24 mouse cellular contexts compared by ENCODE assay signal in the genomic region with DNA sequence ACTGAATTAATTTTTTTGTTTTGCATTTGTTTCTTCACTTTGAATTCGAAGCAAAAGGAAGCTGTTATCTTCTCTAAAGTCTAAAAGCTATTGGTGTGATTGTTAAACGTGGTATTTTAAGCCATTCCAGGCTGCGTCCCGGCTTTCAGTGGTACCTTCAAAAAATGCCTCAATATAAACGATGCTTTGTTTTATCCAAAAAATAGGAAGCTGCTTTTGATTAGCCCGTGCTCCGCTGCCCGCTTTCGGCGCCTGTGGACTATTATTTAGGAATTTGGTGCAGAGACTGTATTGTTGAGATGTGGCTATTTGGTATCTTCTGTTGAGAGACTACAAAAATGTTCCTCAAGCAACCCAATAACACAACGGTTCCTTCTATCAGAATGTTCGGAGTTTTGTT.
DNase-seq lines count a peak whose midpoint lies in the region; ATAC-seq lines count a peak whose summit lies in the region.
"Had no signal": no experiment of that assay in that cellular context is flagged by ENCODE, and none has a peak within 500 bp of the region (broad histone marks: within the 10 kb centered on the region; RNA-seq: fewer than 3 reads in every experiment).

No protein-coding gene starts in this region.

- peaks cover 8% of the 10 kb centered on the region; the same call in 1 of the 2 replicates for H3K36me3 ChIP-seq in forebrain, embryonic 10.5 days (replicated peaks)
- H3K36me3 ChIP-seq in forebrain, embryonic 13.5 days (ENCODE audit: poor library complexity, severe bottlenecking), result no peaks in the 10 kb centered on the region
- H3K36me3 ChIP-seq in embryonic facial prominence, embryonic 11.5 days (replicated peaks; ENCODE audit: control insufficient read depth, insufficient read depth, low read depth, low read length), result no peaks in the 10 kb centered on the region; the same call in 1 of the 2 replicates
- 0 out of 2 replicates have a peak, but pooled peaks cover 8% of the 10 kb centered on the region for H3K36me3 ChIP-seq in embryonic facial prominence, embryonic 13.5 days
- H3K36me3 ChIP-seq: embryonic facial prominence, embryonic 15.5 days; G1E had no signal

- ATAC-seq in forebrain, embryonic 13.5 days, result no peak
- no peak for ATAC-seq in embryonic facial prominence, embryonic 11.5 days (replicated peaks; ENCODE audit: insufficient number of reproducible peaks, low FRiP score, low TSS enrichment, low read depth)
- no peak for ATAC-seq in embryonic facial prominence, embryonic 13.5 days (ENCODE audit: insufficient number of reproducible peaks, insufficient read depth, low FRiP score, low TSS enrichment, low read depth)
- ATAC-seq: CD4-positive, CD25-positive, alpha-beta regulatory T cell, adult 4 months; forebrain, embryonic 14.5 days; forebrain, embryonic 16.5 days had no signal

- no peak overlapping the region for H3K4me3 ChIP-seq in forebrain, embryonic 10.5 days
- no peak overlapping the region for H3K4me3 ChIP-seq in forebrain, embryonic 13.5 days
- no peak overlapping the region for H3K4me3 ChIP-seq in embryonic facial prominence, embryonic 11.5 days (ENCODE audit: low read depth, low read length)
- H3K4me3 ChIP-seq in embryonic facial prominence, embryonic 13.5 days, result no peak overlapping the region
- H3K4me3 ChIP-seq: embryonic facial prominence, embryonic 15.5 days; erythroblast, embryonic 14.5 days had no signal

- H3K9me3 ChIP-seq in forebrain, embryonic 10.5 days, result no peaks in the 10 kb centered on the region
- H3K9me3 ChIP-seq in forebrain, embryonic 13.5 days (replicated peaks), result no peaks in the 10 kb centered on the region
- no peaks in the 10 kb centered on the region for H3K9me3 ChIP-seq in embryonic facial prominence, embryonic 11.5 days (replicated peaks; ENCODE audit: control insufficient read depth, low read length)
- H3K9me3 ChIP-seq in embryonic facial prominence, embryonic 13.5 days, result no peaks in the 10 kb centered on the region
- H3K9me3 ChIP-seq: embryonic facial prominence, embryonic 15.5 days; G1E had no signal

- no peaks in the 10 kb centered on the region for H3K27me3 ChIP-seq in forebrain, embryonic 10.5 days (ENCODE audit: poor library complexity, severe bottlenecking)
- no peaks in the 10 kb centered on the region for H3K27me3 ChIP-seq in forebrain, embryonic 13.5 days
- no peaks in the 10 kb centered on the region for H3K27me3 ChIP-seq in embryonic facial prominence, embryonic 11.5 days (ENCODE audit: control insufficient read depth, insufficient read depth, low read length)
- H3K27me3 ChIP-seq in embryonic facial prominence, embryonic 13.5 days, result no peaks in the 10 kb centered on the region
- H3K27me3 ChIP-seq: CH12.LX; embryonic facial prominence, embryonic 15.5 days had no signal

- WGBS in forebrain, embryonic 10.5 days, result 64% methylated on average over 12 of the region's 12 CpGs
- WGBS in forebrain, embryonic 13.5 days, result 60% methylated on average over 12 of the region's 12 CpGs
- WGBS in embryonic facial prominence, embryonic 11.5 days, result 50% methylated on average over 12 of the region's 12 CpGs
- 31% methylated on average over 12 of the region's 12 CpGs for WGBS in embryonic facial prominence, embryonic 13.5 days

- H3K4me1 ChIP-seq in forebrain, embryonic 10.5 days, result peaks cover 27% of the 10 kb centered on the region
- H3K4me1 ChIP-seq in forebrain, embryonic 13.5 days, result no peaks in the 10 kb centered on the region
- no peaks in the 10 kb centered on the region for H3K4me1 ChIP-seq in embryonic facial prominence, embryonic 11.5 days (ENCODE audit: control insufficient read depth, insufficient read depth, low read length)
- peaks cover 19% of the 10 kb centered on the region for H3K4me1 ChIP-seq in embryonic facial prominence, embryonic 13.5 days

- no peak for DNase-seq in forebrain, embryonic 10.5 days (ENCODE audit: extremely low spot score, low spot score)
- peak; percentile 76 for DNase-seq in Muller cell, postnatal 12 days (ENCODE audit: inconsistent ontology term)
- DNase-seq in embryonic facial prominence, embryonic 11.5 days (ENCODE audit: low spot score), result peak; percentile 65
- DNase-seq in cerebellum, adult 18-20 months, result no peak
- no peak for DNase-seq in urinary bladder, postnatal 36 days (ENCODE audit: low spot score in 2 of 2)
- DNase-seq: adrenal gland, adult 2 months; adrenal gland, postnatal 10 days; adrenal gland, postnatal 25 days; B cell, adult 2 months; cerebellum, adult 11 months; cerebellum, adult 2 months; cerebellum, adult 9-10 months; cerebellum, postnatal 14 days; cerebellum, postnatal 36 days; embryo, embryonic 11 days had no signal

- H3K27ac ChIP-seq in forebrain, embryonic 10.5 days, result 0 out of 2 replicates have a peak overlapping the region, but pooled peaks have one; percentile 48
- H3K27ac ChIP-seq in forebrain, embryonic 13.5 days, result no peak overlapping the region
- no peak overlapping the region for H3K27ac ChIP-seq in embryonic facial prominence, embryonic 11.5 days (replicated peaks; ENCODE audit: low read depth, low read length)
- H3K27ac ChIP-seq in embryonic facial prominence, embryonic 13.5 days, result 0 out of 2 replicates have a peak overlapping the region, but pooled peaks have one; percentile 5
- H3K27ac ChIP-seq: embryonic facial prominence, embryonic 15.5 days had no signal

- H3K4me2 ChIP-seq in forebrain, embryonic 13.5 days, result no peak overlapping the region
- H3K4me2 ChIP-seq in embryonic facial prominence, embryonic 11.5 days (ENCODE audit: low read depth, low read length), result no peak overlapping the region
- H3K4me2 ChIP-seq in embryonic facial prominence, embryonic 13.5 days, result no peak overlapping the region
- H3K4me2 ChIP-seq: embryonic facial prominence, embryonic 15.5 days had no signal

- no peak overlapping the region for H3K9ac ChIP-seq in forebrain, embryonic 13.5 days
- H3K9ac ChIP-seq in embryonic facial prominence, embryonic 11.5 days (replicated peaks; ENCODE audit: low read length), result no peak overlapping the region
- no peak overlapping the region for H3K9ac ChIP-seq in embryonic facial prominence, embryonic 13.5 days
- H3K9ac ChIP-seq: embryonic facial prominence, embryonic 15.5 days had no signal

Comparison
In these comparisons a context has a peak if more than half of its experiments do, and no peak if none do; other contexts are left out.
1. H3K27ac ChIP-seq: peak in forebrain, embryonic 10.5 days (single experiment) and embryonic facial prominence, embryonic 13.5 days (single experiment); none in forebrain, embryonic 13.5 days (single experiment) and embryonic facial prominence, embryonic 11.5 days (single experiment).
2. DNase-seq: peak in Muller cell, postnatal 12 days (single experiment) and embryonic facial prominence, embryonic 11.5 days (single experiment); none in forebrain, embryonic 10.5 days (single experiment), cerebellum, adult 18-20 months (0 of 2) and urinary bladder, postnatal 36 days (0 of 2).